Mouse (Mus musculus) hindbrain, embryonic 14.5 days (tissue): ENCODE results near the gene Prdm16. TPM values are rescaled to one million over a fixed set of nuclear protein-coding genes. Genes with fewer than 3 reads are reported as not detected.
A peak's percentile ranks its signal among the peaks of the same experiment; 100 is the strongest.

Source experiments
- ATAC-seq: fragments of 200-750 bp; cut with Nextera tagmentation; 2 replicates; pipeline ENCODE4 v1.8.0; 2017; ENCODE audit warnings: moderate number of reproducible peaks, mild to moderate bottlenecking, moderate TSS enrichment, moderate library complexity; ENCODE audit not compliant: low FRiP score
- DNase-seq: peaks from one replicate; pipeline ENCODE4 v3.0.0-alpha.2; 2015; ENCODE audit warnings: low spot score
- H3K27ac ChIP-seq: fragments of 300-500 bp; sonication (generic); 2 replicates; pipeline ENCODE4 v1.5.1; 2014; ENCODE audit warnings: mild to moderate bottlenecking, moderate library complexity
- H3K27me3 ChIP-seq: fragments of 300-500 bp; sonication (generic); 2 replicates; pipeline ENCODE4 v1.6.1; 2014; ENCODE audit warnings: mild to moderate bottlenecking, low read length, mixed read lengths; ENCODE audit not compliant: control insufficient read depth, insufficient read depth
- H3K36me3 ChIP-seq: fragments of 300-500 bp; sonication (generic); replicated peaks from 2 replicates; pipeline ENCODE4 v1.6.1; 2014; ENCODE audit not compliant: control insufficient read depth, insufficient read depth
- H3K4me1 ChIP-seq: fragments of 300-500 bp; sonication (generic); replicated peaks from 2 replicates; pipeline ENCODE4 v1.6.1; 2014; ENCODE audit warnings: antibody characterized with exemption, low read length, mixed read lengths; ENCODE audit not compliant: control insufficient read depth, insufficient read depth
- H3K4me2 ChIP-seq: fragments of 300-500 bp; sonication (generic); replicated peaks from 2 replicates; pipeline ENCODE4 v1.6.1; 2014; ENCODE audit warnings: mild to moderate bottlenecking, moderate library complexity
- H3K4me3 ChIP-seq: fragments of 300-500 bp; sonication (generic); replicated peaks from 2 replicates; pipeline ENCODE4 v1.5.1; 2014; ENCODE audit warnings: mild to moderate bottlenecking, low read length
- H3K9ac ChIP-seq: fragments of 300-500 bp; sonication (generic); 2 replicates; pipeline ENCODE4 v1.6.1; 2014
- H3K9me3 ChIP-seq: fragments of 300-500 bp; sonication (generic); 2 replicates; pipeline ENCODE4 v1.6.1; 2016; ENCODE audit warnings: low read length; ENCODE audit not compliant: control insufficient read depth
- WGBS: fragments of 180-500 bp; shearing (Covaris S2); extraction: QIAGEN DNeasy Blood & Tissue Kit; methylation state at CpG from one replicate; pipeline ENCODE4 v1.1.7; 2014; 5-methylcytosine and 5-hydroxymethylcytosine counted together
- polyA plus RNA-seq: library from polyadenylated mRNA; unstranded; fragments of >200 nt; fragmentation: Nextera tagmentation; extraction: Ambion mirVana; gene quantifications from 2 replicates; pipeline ENCODE4 v1.2.1, GENCODE M21; 2014

Prdm16 gene
- polyA plus RNA-seq, 1 experiment from 2014 or later: 15.6 TPM

DNA sequence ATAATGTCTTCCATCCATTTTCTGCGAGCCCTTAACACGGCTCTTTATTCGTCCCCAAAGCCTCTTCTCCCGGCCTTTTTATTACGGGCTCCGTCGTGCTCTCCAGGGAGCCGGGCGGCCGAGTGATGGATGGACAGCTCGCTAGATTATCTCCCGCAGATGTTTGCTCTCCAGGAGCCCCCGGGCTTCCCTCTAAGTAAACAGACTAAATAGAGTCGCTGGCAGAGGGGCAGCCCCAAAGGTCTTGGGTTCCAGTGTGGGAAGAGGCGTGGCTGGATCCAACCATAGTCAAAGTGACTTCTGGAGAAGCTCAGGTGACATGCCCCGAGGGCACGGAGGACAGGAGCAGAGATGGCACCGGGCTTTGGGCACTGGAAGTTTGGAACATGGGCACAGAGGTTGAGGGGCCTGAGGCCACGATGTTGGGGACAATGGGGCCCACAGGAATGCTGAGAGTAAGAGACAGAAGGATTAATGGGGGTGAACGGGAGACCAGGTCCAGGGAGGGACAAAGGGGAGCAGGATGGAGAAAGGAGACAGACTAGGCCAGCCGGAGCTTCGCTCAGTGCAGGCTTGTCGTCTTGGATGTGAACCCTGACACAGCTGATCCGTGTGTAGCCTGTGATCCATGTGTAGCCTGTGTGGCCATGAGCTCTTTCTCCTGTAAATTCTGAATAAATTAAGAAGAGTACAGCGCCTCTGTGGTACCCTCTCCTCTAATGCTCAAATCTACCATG is 162.9 kb downstream of the Prdm16 start:
- no peak overlapping the region for H3K27ac ChIP-seq
- H3K9ac ChIP-seq: no peak overlapping the region
- DNase-seq (peak; percentile 44), ATAC-seq (no peak)
- 11% methylated on average over 25 of the region's 25 CpGs for WGBS
- no peaks in the 10 kb centered on the region for H3K9me3 ChIP-seq
- H3K4me3 ChIP-seq: no peak overlapping the region
- H3K4me1 ChIP-seq: peaks cover 33% of the 10 kb centered on the region
- 0 out of 2 replicates have a peak overlapping the region, but pooled peaks have one; percentile 13 for H3K4me2 ChIP-seq
- no peaks in the 10 kb centered on the region for H3K36me3 ChIP-seq
- H3K27me3 ChIP-seq: peaks cover 90% of the 10 kb centered on the region

DNA sequence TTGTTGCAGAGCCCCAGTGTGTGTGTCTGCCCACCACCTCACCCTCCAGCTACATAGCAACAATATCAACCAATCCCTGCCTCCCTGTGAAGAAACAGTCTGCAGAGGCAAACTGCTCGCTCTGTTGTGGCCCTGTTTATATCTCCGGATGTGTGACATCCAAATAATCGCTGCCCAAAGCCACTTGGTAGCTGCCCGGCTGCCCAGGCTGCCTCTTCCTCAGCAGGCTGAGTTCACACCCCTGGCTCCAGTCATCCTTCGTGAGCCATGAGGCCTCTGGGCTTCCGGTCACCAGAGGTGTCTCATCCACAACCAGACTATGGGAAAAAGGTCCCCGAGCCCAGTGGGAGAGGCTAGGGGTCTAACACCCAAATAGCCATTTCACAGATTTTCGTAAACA is 164.1 kb downstream of the Prdm16 start:
- H3K4me2 ChIP-seq: no peak overlapping the region
- ATAC-seq (no peak), DNase-seq (no peak)
- 14% methylated on average over 8 of the region's 8 CpGs for WGBS
- H3K4me3 ChIP-seq: no peak overlapping the region
- no peaks in the 10 kb centered on the region for H3K9me3 ChIP-seq
- peak overlapping the region; percentile 22; the same call in 1 of the 2 replicates for H3K27ac ChIP-seq
- H3K4me1 ChIP-seq: peaks cover 33% of the 10 kb centered on the region
- no peak overlapping the region for H3K9ac ChIP-seq
- H3K36me3 ChIP-seq: no peaks in the 10 kb centered on the region
- peaks cover 86% of the 10 kb centered on the region for H3K27me3 ChIP-seq

DNA sequence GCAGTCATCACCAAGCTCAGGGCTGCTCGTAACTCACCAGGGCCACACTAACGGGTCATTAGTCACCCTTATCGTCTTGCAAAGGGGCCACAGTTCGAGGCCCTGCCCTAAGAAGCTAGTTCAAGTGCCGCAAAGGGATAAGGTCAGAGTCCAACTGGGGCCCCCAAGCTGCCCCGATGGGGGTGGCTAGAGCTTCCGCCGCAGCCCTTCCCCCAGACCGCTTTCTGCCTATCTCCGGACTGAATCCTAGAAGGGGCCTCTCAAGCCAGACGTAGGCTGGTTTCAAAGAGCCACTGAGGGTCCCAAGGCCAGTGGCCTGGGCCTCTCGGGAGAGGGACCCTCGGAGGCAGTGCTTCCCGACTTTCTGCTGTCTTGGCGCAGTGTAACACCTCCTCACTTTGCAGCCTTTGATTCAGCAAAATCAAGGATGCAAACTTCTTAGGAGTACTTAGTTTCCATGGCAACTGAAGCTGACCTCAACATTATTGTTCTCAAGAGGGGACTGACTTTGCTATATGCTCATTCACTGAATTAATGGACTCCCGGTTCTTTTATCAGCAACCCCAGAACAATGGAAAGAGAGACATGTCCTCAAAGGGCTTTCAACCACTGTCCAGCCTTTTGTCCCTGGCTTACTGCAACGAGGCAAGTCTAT is 165.1 kb downstream of the Prdm16 start:
- WGBS: 6% methylated on average over 17 of the region's 17 CpGs
- Histone ChIP-seq H3K9ac (no peak overlapping the region), H3K4me2 (no peak overlapping the region), H3K9me3 (no peaks in the 10 kb centered on the region), H3K4me3 (no peak overlapping the region), H3K27ac (no peak overlapping the region; the same call in 1 of the 2 replicates), H3K36me3 (no peaks in the 10 kb centered on the region), H3K4me1 (peaks cover 33% of the 10 kb centered on the region), H3K27me3 (peaks cover 86% of the 10 kb centered on the region)
- ATAC-seq (0 out of 2 replicates have a peak, but pooled peaks have one; percentile 19), DNase-seq (peak; percentile 65)

DNA sequence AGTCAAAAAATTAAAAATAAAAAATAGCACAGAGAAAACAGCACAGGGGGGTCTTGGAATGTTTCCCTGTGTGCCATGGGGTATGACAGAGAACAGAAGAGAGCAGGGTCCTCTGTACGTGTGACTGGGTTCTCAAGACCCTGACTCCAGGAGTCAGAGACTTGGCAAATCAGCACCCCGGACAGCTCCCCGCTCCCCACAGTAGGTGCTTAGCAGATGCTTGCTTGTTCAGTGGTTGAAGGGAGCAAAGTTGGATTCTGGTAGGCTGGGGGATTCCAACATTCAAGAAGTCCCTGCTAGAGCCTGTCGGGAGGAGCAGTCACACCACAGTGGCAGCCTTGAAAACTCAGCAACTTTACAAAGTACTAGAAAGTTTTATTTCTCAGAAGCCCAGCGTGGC is 170.4 kb downstream of the Prdm16 start:
- ATAC-seq: no peak
- Histone ChIP-seq H3K27me3 (peaks cover 79% of the 10 kb centered on the region), H3K4me3 (no peak overlapping the region), H3K4me1 (peaks cover 13% of the 10 kb centered on the region), H3K36me3 (no peaks in the 10 kb centered on the region), H3K27ac (no peak overlapping the region), H3K9me3 (no peaks in the 10 kb centered on the region), H3K9ac (no peak overlapping the region), H3K4me2 (no peak overlapping the region)
- DNase-seq: no peak
- WGBS: 41% methylated on average over 5 of the region's 5 CpGs

DNA sequence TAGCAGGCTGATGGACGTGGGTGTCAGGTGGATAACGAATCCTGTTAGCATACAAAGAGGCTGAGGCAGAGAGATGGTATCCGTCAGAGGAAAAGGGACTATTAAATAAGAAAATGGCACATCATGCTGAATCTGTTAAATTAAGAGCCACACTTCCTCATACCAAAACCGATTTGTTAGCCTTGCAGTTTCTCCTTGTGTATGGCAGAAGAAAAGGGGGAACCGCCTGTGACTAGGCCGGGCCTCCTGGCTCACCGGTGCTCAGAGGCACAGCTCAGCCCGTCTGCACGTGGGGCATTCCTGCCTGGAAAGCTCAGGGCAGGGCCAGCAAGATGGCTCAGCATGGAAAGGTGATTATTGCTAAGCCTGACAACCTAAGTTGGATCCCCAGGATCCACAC is 171.6 kb downstream of the Prdm16 start:
- Histone ChIP-seq H3K4me2 (no peak overlapping the region), H3K36me3 (no peaks in the 10 kb centered on the region), H3K9ac (no peak overlapping the region), H3K4me3 (no peak overlapping the region), H3K27me3 (peaks cover 77% of the 10 kb centered on the region), H3K9me3 (no peaks in the 10 kb centered on the region), H3K4me1 (peaks cover 5% of the 10 kb centered on the region; the same call in 1 of the 2 replicates), H3K27ac (no peak overlapping the region)
- DNase-seq (no peak), ATAC-seq (no peak)
- WGBS: 58% methylated on average over 9 of the region's 9 CpGs

DNA sequence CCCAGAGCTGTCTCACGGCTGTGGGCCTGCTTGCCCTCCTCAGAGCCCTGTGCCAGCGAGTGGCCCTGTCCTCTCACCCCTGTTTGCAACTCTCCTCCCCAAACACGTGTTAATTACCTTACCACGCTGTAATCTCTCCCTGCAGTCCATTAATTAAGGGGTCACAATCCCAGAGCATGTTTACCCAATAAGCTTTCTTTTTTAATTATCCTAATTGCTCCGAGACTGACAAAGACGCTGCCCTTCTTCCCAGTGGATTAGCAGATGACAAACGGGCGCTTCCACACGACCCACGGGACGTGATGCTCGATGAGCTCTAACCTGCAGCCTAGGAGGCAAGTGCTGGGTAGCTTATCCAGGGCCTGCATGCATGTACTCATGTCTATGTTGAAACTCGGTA is 176.7 kb downstream of the Prdm16 start:
- H3K4me3 ChIP-seq: no peak overlapping the region
- 49% methylated on average over 13 of the region's 13 CpGs for WGBS
- H3K27ac ChIP-seq: no peak overlapping the region
- no peak overlapping the region for H3K4me2 ChIP-seq
- no peak for ATAC-seq
- no peak overlapping the region for H3K9ac ChIP-seq
- no peak for DNase-seq
- no peaks in the 10 kb centered on the region for H3K9me3 ChIP-seq
- no peaks in the 10 kb centered on the region for H3K36me3 ChIP-seq
- H3K4me1 ChIP-seq: peaks cover 5% of the 10 kb centered on the region; the same call in 1 of the 2 replicates
- peaks cover 70% of the 10 kb centered on the region for H3K27me3 ChIP-seq

DNA sequence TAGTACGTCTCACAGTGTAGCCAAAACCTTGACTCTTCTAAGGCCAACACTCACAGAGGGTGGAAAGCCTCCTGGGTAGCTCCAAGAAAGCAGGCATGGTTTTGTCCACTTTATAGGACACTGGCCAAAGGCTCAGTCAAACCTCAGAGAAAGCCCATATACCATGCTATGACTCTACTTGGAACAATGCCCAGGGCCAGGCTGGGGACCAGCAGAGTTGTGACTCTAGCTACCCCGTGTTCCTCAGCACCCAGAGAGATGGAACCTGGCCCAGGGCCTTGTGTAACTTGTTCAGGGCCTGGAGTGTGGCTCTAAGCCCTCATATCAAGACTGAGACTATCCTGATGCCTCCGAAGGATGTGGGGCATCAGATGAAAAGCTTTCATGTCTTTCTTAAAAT is 178.9 kb downstream of the Prdm16 start:
- 86% methylated on average over 3 of the region's 3 CpGs for whole genome bisulfite sequencing

DNA sequence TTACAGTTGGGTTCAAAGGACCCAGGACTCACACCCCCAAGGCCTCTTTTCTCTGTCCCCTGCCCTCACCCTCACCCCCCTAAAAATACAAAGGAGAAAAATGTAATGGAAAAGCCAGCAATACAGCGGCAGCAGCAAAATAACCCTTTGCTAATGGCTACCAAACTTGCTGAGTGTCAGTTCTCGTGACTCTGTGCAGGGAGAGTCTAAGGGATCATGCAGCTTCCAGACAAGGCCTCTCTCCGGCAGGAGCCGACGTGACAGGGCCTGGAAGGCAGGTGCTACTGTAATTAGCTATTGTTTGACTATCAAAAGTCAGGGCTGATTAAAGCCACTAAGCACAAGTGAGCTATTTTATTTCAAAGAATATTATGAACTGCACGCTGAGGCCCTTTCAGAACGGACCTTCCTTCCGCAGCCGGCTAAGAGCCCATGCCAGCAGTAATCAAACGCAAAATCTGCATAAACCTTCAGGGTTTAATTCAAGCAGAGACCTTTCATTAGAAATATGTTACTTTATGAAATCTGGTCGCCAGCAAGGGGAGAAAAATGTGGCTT is 180.3 kb downstream of the Prdm16 start:
- WGBS: 46% methylated on average over 11 of the region's 11 CpGs
- ATAC-seq (no peak), DNase-seq (no peak)
- H3K27ac ChIP-seq: no peak overlapping the region
- H3K9me3 ChIP-seq: no peaks in the 10 kb centered on the region
- no peaks in the 10 kb centered on the region for H3K36me3 ChIP-seq
- no peak overlapping the region for H3K4me3 ChIP-seq
- no peak overlapping the region for H3K9ac ChIP-seq
- no peak overlapping the region for H3K4me2 ChIP-seq
- peaks cover 63% of the 10 kb centered on the region for H3K27me3 ChIP-seq
- 0 out of 2 replicates have a peak, but pooled peaks cover 5% of the 10 kb centered on the region for H3K4me1 ChIP-seq

More for the DNA sequence above, 178.9 kb downstream of the Prdm16 start:
- no peak for DNase-seq
- ATAC-seq: no peak
- Histone ChIP-seq H3K27ac (no peak overlapping the region), H3K36me3 (no peaks in the 10 kb centered on the region), H3K27me3 (peaks cover 61% of the 10 kb centered on the region), H3K9ac (no peak overlapping the region), H3K4me2 (no peak overlapping the region), H3K4me1 (0 out of 2 replicates have a peak, but pooled peaks cover 5% of the 10 kb centered on the region), H3K4me3 (no peak overlapping the region), H3K9me3 (no peaks in the 10 kb centered on the region)

DNA sequence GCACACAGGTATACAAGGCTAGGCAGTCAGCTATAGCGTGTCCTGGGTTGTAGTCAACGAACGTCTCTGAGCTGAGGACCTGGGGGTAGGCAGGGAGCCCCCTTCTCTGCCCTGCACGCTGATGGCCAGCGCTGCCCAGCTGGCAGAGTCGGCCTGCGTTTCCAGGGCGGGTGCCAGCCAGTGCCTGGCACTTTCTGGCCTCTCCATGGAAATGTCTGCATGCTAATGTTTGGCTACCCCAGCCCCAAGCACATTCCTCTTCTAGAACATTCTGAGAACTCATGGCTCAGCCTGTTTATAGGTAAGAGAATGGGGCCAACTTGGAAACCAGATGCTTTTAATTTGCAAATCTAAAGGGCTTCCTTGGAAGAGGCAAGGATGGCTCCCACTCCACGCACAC is 186.2 kb downstream of the Prdm16 start:
- DNase-seq (no peak), ATAC-seq (no peak)
- H3K27me3 ChIP-seq: peaks cover 51% of the 10 kb centered on the region

More for the DNA sequence above, 186.2 kb downstream of the Prdm16 start:
- peaks cover 5% of the 10 kb centered on the region; the same call in 1 of the 2 replicates for H3K4me1 ChIP-seq
- H3K27ac ChIP-seq: no peak overlapping the region
- H3K9ac ChIP-seq: no peak overlapping the region
- H3K4me3 ChIP-seq: no peak overlapping the region
- H3K36me3 ChIP-seq: no peaks in the 10 kb centered on the region
- H3K4me2 ChIP-seq: no peak overlapping the region
- H3K9me3 ChIP-seq: no peaks in the 10 kb centered on the region
- WGBS: 86% methylated on average over 9 of the region's 9 CpGs
